Mouse (Mus musculus): ENCODE measurements around the gene Pcgf5.

- TF ChIP-seq EP300 (IDR thresholded peaks at IDR 0.05; ENCODE audit: low read depth) (no peak), CTCF (IDR thresholded peaks at IDR 0.05; ENCODE audit: low read depth) (no peak)
These were observed 27.0 kb upstream of the Pcgf5 start for GRCm38 (mm10) chr19:36321066-36321465.
